Mouse (Mus musculus): ENCODE data around the gene Nenf. TPM values are rescaled to one million over a fixed set of nuclear protein-coding genes. Genes with fewer than 3 reads are reported as not detected.

Gene Nenf
- total RNA-seq, 2 experiments from 2014 or later: 61.0 to 67.6 TPM

- no peak for DNase-seq
- intact Hi-C loops (cut with DNase I; ENCODE audit: low total_unique reads): no loop called here
These were observed 23.8 kb downstream of the Nenf start for GRCm38 (mm10) chr1:191293996-191294795.

DNA sequence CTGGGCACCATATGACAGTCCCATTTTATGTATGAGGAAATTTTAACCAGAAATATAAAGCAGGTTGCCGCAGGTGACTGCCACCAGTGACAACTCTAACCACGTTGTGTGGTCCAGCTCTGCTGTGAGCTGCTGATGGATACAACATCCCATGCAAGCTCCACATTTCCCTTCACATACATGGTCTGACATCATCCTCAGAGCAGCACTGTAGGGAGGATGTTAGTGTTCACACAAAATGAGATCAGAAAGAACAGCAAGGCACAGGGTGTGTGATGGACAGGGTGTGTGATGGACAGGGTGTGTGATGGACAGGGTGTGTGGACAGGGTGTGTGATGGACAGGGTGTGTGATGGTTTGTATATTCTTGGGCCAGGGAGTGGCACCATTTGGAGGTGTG, 24.9 kb downstream of the Nenf start:
- intact Hi-C loops (cut with DNase I; ENCODE audit: low total_unique reads): no loop called here
- no peak for DNase-seq

DNA sequence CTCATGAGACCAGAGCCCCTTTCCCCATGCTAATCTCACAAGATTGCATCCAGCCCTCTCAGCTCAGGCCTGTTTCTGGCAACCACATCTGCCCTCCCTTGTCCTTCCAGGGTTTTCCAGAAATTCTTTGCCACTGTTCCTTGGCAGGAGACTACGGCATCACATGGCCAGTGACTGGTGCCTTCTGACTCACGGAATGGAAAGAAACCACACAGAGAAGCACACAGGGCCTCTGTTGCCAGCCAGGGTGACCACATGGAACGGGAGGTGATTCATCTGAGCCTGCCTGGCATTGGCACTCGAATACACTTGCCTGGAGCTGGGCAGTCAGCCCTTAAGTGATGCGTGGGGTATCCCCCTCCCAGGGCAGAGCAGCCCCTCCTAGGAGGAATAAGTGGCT, 25.6 kb downstream of the Nenf start:
- DNase-seq: peak; percentile 64
- intact Hi-C loops (cut with DNase I; ENCODE audit: low total_unique reads): no loop called here

DNA sequence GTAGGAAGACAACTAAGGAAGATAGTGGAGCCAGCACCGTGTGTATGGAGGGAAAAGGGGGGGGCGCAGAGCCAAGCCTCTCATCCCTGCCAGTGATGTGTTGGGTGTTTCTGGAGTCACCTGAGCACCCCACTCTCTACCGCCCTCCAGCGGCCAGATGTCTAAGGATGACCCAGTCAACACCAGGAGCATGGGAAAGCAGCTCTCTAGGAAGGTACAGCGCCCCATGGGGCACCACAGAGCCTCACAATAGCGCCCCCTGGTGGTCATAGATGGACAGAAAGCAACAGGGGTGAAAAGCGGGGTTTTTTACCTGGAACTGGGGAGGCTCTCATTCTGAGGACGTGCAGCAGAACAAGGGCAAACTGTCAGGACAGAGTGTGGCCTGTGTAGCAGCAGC, 29.2 kb downstream of the Nenf start:
- peak; percentile 50 for DNase-seq
- intact Hi-C loops (cut with DNase I; ENCODE audit: low total_unique reads): loop anchor here (10.0 kb wide), 1 partner anchor 204 kb away; no protein-coding TSS in a partner anchor

GRCm38 (mm10) chr1:191284502-191284901, 33.5 kb downstream of the Nenf start:
- no peak for DNase-seq
- intact Hi-C loops (cut with DNase I; ENCODE audit: low total_unique reads): loop anchor here (10.0 kb wide), 1 partner anchor 200 kb away; no protein-coding TSS in a partner anchor

GRCm38 (mm10) chr1:191283110-191284040, 34.6 kb downstream of the Nenf start:
- intact Hi-C loops (cut with DNase I; ENCODE audit: low total_unique reads): loop anchor here (10.0 kb wide), 1 partner anchor 199 kb away; no protein-coding TSS in a partner anchor
- no peak for DNase-seq

DNA sequence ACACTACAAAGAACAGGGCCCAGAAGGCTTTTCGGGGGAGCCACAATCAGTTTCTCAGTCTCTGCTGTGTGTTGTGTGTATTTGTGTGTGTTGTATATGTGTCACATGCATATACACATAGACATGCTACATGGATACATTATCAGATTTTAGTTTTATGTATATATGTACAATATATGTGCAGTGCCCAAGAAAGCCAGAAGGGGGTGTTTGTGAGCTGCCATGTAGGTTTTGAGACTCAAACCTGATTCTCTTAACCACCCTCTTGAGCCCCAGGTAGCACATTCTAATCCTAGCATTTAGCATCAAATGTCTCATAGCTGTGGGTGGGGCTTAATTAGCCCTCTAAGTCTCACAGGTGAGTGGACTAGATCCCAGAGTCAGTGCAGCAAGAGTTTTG, 35.7 kb downstream of the Nenf start:
- DNase-seq: no peak
- intact Hi-C loops (cut with DNase I; ENCODE audit: low total_unique reads): loop anchor here (10.0 kb wide), 1 partner anchor 198 kb away; no protein-coding TSS in a partner anchor

GRCm38 (mm10) chr1:191281171-191281570, 36.8 kb downstream of the Nenf start:
- no peak for DNase-seq
- intact Hi-C loops (cut with DNase I; ENCODE audit: low total_unique reads): loop anchor here (10.0 kb wide), 1 partner anchor 196 kb away; no protein-coding TSS in a partner anchor

DNA sequence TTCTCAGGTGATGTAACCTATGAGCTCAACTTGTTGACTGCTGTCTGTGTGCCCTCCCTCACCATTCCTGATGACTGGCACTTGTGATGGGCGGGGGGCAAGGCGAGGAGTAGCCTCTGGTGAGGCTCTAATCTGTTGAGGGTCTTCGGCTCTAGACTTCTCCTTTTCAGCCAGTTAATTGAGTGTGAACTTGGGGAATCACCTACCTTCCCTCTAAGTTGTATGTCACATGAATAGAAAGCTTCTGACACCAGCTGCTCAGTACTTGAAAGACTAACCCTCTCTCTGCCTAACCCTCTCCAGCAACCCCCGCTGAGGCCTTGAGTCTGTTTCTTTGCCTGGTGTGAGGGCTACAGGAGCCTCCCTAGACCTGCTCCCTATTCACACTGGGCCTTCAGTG, 39.7 kb downstream of the Nenf start:
- no peak for DNase-seq
- intact Hi-C loops (cut with DNase I; ENCODE audit: low total_unique reads): loop anchor here (10.0 kb wide), 1 partner anchor 84 kb away; no protein-coding TSS in a partner anchor

DNA sequence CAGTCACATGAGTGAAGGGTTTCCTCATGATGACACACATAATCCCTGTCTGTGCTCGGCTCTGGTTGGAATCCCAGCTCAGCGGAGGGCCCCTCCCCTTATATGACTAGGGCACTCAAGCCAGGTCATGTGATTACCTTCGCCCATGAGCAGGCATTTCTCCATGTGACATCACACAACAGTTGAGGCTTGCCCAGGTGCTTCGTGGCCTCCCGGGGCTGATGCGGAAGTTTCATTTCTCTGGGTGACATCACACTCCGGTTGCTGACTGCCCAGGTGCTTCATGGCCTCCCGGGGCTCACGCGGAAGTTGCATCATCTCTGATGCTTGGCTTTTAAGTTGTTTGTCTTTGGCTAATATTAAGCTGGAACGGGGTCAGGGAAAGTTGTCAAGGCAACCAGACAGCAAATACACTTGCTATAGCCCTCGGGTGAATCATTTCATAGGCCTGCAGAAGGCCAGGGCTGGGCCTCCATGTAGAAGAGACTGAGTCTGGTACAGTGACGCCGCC, 40.4 kb downstream of the Nenf start:
- no peak for DNase-seq
- intact Hi-C loops (cut with DNase I; ENCODE audit: low total_unique reads): loop anchor here (10.0 kb wide), 1 partner anchor 83 kb away; no protein-coding TSS in a partner anchor

- intact Hi-C loops (cut with DNase I; ENCODE audit: low total_unique reads): loop anchor here (10.0 kb wide), 1 partner anchor 81 kb away; no protein-coding TSS in a partner anchor
- DNase-seq: no peak
These were observed 41.8 kb downstream of the Nenf start for GRCm38 (mm10) chr1:191276181-191276580.

DNA sequence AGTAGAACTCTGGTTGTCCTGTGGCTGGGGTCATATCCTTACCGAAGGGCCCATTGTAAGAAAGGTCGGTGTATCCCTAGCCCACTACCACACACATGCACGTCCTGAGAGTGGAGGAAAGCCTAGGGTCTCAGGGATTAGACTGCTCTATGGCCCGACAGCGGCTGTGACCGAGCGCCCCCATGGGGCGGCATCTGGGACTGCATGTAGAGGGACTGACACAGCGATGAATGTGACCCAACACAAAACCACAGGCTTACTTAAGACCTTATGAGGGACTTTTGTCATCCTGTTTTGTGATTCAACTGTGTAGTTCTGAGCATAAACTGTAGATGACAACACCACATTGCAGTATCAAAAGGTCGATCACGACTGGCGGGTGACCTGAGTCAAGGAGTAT, 42.5 kb downstream of the Nenf start:
- intact Hi-C loops (cut with DNase I; ENCODE audit: low total_unique reads): loop anchor here (10.0 kb wide), 1 partner anchor 81 kb away; no protein-coding TSS in a partner anchor
- peak; percentile 79 for DNase-seq

DNA sequence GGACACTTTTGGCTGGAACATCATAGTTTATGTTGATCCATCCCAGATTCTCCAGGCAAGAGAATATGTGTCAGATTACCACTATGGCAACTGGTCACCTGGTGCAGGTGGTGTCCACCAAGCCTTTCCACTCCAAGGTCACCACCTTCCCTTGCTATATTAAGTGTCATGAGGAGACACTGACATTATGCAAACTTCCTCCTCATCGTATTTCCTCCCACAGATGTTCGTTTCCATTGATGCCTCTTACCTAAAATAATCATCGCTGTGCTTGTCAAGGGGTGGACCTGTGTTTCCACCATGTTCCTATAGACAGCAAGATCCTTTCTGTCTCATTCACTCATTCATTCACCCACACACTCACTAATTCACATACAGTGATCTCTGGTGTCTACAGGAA, 45.3 kb downstream of the Nenf start:
- DNase-seq: no peak
- intact Hi-C loops (cut with DNase I; ENCODE audit: low total_unique reads): loop anchor here (10.0 kb wide), 1 partner anchor 78 kb away; no protein-coding TSS in a partner anchor

DNA sequence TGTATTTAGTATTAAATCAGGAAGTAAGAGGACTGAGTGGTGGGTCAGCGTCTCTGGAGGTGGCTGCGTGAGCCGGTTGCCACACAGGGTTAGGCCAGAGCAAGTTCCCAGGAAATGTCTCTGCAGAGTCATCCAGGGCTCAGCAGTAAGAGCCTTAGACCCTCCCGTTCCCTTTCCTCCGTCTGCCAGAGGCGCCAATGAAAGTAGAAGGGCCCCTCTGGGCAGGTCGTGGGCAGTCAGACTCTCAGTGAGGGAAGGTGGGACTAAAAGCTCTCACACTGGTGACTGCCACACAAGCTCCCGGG, 48.4 kb downstream of the Nenf start:
- intact Hi-C loops (cut with DNase I; ENCODE audit: low total_unique reads): no loop called here
- DNase-seq: no peak

DNA sequence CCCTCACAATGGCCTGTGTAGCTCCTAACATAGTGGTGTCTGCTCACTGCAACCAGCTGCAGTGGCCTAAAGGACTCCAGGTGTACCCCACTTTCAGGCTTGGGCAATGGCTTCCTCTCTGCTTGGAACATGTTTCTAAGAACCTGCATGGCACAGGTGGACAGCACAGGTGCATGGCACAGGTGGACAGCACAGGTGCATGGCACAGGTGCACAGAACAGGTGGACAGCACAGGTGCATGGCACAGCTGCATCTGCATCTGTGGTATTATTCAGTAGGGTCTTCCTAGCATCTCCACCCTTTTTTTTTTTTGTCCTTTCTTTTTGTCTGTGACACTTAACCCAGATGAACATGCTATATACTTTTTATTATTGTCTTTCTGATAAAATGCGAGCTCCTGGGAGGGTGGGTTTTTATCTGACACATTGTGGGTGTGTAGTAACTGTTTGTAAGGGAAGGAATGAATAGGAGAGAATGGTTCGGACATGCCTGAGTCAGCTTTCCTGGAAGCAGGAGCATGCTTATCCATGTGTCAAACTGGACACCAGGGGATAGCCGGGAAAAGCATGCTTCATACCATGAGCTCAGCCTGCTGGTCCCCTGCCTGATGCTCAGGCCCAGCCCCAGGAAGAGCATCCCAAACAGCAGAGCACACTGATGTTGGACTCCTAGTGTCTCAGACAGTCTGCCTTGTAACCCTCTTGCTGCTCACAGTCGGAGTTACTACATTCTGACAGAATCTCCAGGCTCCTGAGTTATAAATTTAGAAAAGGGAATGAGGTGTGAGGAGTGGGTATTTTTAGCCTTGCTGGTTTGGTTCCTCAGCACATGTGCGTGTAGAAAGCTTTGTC, 49.0 kb downstream of the Nenf start:
- intact Hi-C loops (cut with DNase I; ENCODE audit: low total_unique reads): no loop called here
- DNase-seq: peak; percentile 48

DNA sequence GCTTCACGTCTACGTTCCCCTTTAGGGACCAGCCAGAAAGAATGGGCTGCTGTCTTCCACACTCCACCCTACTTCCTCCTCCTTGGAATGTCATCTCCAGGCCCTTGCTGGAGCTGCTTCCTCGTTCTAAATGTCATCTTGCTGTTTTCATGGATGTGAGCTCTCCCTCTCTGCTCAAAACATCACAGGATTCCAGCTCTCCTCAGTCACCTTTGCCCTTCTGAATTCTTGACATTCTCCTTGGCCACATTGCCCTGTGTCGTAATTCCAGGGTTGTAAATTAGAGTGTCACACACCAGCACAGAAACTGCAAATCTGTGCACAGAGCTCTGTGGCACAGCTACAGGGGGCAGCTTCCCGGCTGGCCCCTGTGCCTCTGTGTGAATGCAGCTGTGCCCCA, 50.1 kb downstream of the Nenf start:
- no peak for DNase-seq
- intact Hi-C loops (cut with DNase I; ENCODE audit: low total_unique reads): no loop called here

- intact Hi-C loops (cut with DNase I; ENCODE audit: low total_unique reads): no loop called here
- no peak for DNase-seq
These were observed 50.8 kb downstream of the Nenf start for GRCm38 (mm10) chr1:191267162-191267561.

GRCm38 (mm10) chr1:191263471-191263870, 54.5 kb downstream of the Nenf start:
- DNase-seq: no peak

DNA sequence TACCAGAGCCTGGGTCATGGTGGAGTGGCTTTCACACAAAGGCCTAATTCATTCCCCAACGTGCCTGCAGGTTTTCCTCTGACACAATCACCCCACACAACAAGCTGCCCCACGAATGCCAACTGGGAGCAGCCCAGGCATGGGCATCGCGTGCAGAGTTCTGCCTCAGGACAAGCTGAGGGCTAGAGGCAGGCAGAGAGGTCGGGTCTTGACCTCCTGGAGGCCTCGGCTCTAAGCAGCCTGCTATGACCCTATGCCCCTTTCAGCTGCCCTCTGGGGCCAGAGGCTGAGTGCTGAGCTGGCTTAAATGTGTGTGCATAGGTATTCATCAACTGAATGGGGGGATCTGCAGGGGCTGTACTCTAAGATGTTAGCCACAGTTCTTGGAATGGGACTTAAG, 56.1 kb downstream of the Nenf start:
- no peak for DNase-seq
- intact Hi-C loops (cut with DNase I; ENCODE audit: low total_unique reads): no loop called here

More at GRCm38 (mm10) chr1:191263471-191263870, 54.5 kb downstream of the Nenf start:
- intact Hi-C loops (cut with DNase I; ENCODE audit: low total_unique reads): no loop called here
